Mouse (Mus musculus) layer of hippocampus, postnatal 14 days (tissue): ENCODE data around the gene Dtymk. TPM values are rescaled to one million over a fixed set of nuclear protein-coding genes. Genes with fewer than 3 reads are reported as not detected.
"Not testable (repeated sequence)": the region's sequence is repeated elsewhere in the genome, so short reads cannot be mapped to it uniquely, and the experiment has no call there.

Experiments used
- DNase-seq, 2 experiments: peaks; one replicate each; pipeline ENCODE4 v3.0.0; 2021 to 2022; ENCODE audit warnings: low spot score in 2 of 2, mixed read lengths in 1 of 2
- long read RNA-seq, 2 experiments: library from polyadenylated mRNA; stranded (forward); transcript quantifications; one replicate each; pipeline ENCODE4 v2.0.0; 2021
- total RNA-seq, 2 experiments: library from RNA; stranded (reverse); gene quantifications; 2 replicates each; pipeline ENCODE4 v1.2.3; 2021

The Dtymk gene
- 10 to 100 TPM; 56.8 to 64.0 TPM for total RNA-seq
- long read RNA-seq, experiment 1, transcript Dtymk-202 (2 exons, 1,055 nt): minor isoform, 11 of 51 reads
- long read RNA-seq, experiment 1, transcript Dtymk-201 (5 exons, 1,003 nt): major isoform, 12 of 51 reads
- long read RNA-seq, experiment 1, partial matches to known transcripts: 15 of 51 reads
- long read RNA-seq, experiment 1, other reads (novel, unspliced or antisense): 10 of 51 reads
- long read RNA-seq, experiment 2, transcript Dtymk-201 (5 exons, 1,003 nt): major isoform, 25 of 86 reads
- long read RNA-seq, experiment 2, transcript Dtymk-202 (2 exons, 1,055 nt): minor isoform, 22 of 86 reads
- long read RNA-seq, experiment 2, partial matches to known transcripts: 21 of 86 reads
- long read RNA-seq, experiment 2, other reads (novel, unspliced or antisense): 18 of 86 reads

- DNase-seq: peak; percentile 88 to 96
Measured at GRCm38 (mm10) chr1:93801741-93802238, at the start of gene Dtymk. Dtymk (minus strand) TSS chr1:93801934.

- DNase-seq: not testable (repeated sequence)
Measured at GRCm38 (mm10) chr1:93845766-93846366, 44.1 kb upstream of the Dtymk start.

- not testable (repeated sequence) for DNase-seq
Measured at GRCm38 (mm10) chr1:93838569-93838968, 36.8 kb upstream of the Dtymk start.

GRCm38 (mm10) chr1:93837335-93837734 lies 35.6 kb upstream of the Dtymk start:
- no peak for DNase-seq

GRCm38 (mm10) chr1:93836532-93836913 lies 34.8 kb upstream of the Dtymk start:
- DNase-seq: no peak

GRCm38 (mm10) chr1:93835876-93836531 lies 34.3 kb upstream of the Dtymk start:
- no peak for DNase-seq

- no peak for DNase-seq
Measured at GRCm38 (mm10) chr1:93835211-93835610, 33.5 kb upstream of the Dtymk start.

- no peak for DNase-seq
Measured at GRCm38 (mm10) chr1:93834671-93835150, 33.0 kb upstream of the Dtymk start.

- DNase-seq: not testable (repeated sequence)
Measured at GRCm38 (mm10) chr1:93832754-93833360, 31.1 kb upstream of the Dtymk start.

GRCm38 (mm10) chr1:93826540-93826835 lies 24.8 kb upstream of the Dtymk start:
- no peak for DNase-seq

GRCm38 (mm10) chr1:93825771-93826539 lies 24.2 kb upstream of the Dtymk start:
- no peak for DNase-seq

GRCm38 (mm10) chr1:93825105-93825674 lies 23.5 kb upstream of the Dtymk start:
- peak; percentile 96 for DNase-seq

- no peak for DNase-seq
Measured at GRCm38 (mm10) chr1:93824609-93825008, 22.9 kb upstream of the Dtymk start, which contains the start of gene D2hgdh. D2hgdh (plus strand) TSS chr1:93824909.

GRCm38 (mm10) chr1:93823796-93824495 lies 22.2 kb upstream of the Dtymk start:
- DNase-seq: no peak

- DNase-seq: no peak
Measured at GRCm38 (mm10) chr1:93818722-93819121, 17.0 kb upstream of the Dtymk start.

GRCm38 (mm10) chr1:93817823-93818532 lies 16.2 kb upstream of the Dtymk start:
- DNase-seq: no peak

GRCm38 (mm10) chr1:93811495-93812039 lies 9.8 kb upstream of the Dtymk start:
- DNase-seq: no peak

- no peak for DNase-seq
Measured at GRCm38 (mm10) chr1:93810011-93810410, 8.3 kb upstream of the Dtymk start.

GRCm38 (mm10) chr1:93808871-93809270 lies 7.1 kb upstream of the Dtymk start:
- DNase-seq: no peak
